Mouse (Mus musculus): ENCODE results near the gene Abhd17b. TPM values are rescaled to one million over a fixed set of nuclear protein-coding genes. Genes with fewer than 3 reads are reported as not detected.

Abhd17b gene
- polyA plus RNA-seq, 1 experiment from 2014 or later = 56.0 TPM

- no peaks in the 10 kb centered on the region for H3K4me1 ChIP-seq (ENCODE audit: control insufficient read depth, insufficient read depth, low read length)
- no peaks in the 10 kb centered on the region for H3K27me3 ChIP-seq (ENCODE audit: control insufficient read depth, insufficient read depth, low read length)
- H3K36me3 ChIP-seq (ENCODE audit: control insufficient read depth, insufficient read depth, low read length) = no peaks in the 10 kb centered on the region
- no peak overlapping the region for H3K27ac ChIP-seq (ENCODE audit: low read depth, low read length)
- no peaks in the 10 kb centered on the region for H3K9me3 ChIP-seq (ENCODE audit: control insufficient read depth, low read length)
- no peak overlapping the region for H3K4me2 ChIP-seq (ENCODE audit: low read depth, low read length)
- H3K4me3 ChIP-seq (ENCODE audit: low read depth, low read length) = no peak overlapping the region
- WGBS = 98% methylated on average over 17 of the region's 17 CpGs
- no peak overlapping the region for H3K9ac ChIP-seq (replicated peaks; ENCODE audit: low read depth, low read length)
- no peak for ATAC-seq (ENCODE audit: low read depth)
These were observed 21.5 kb downstream of the Abhd17b start for GRCm38 (mm10) chr19:21674354-21675096.

- Histone ChIP-seq H3K36me3 (ENCODE audit: control insufficient read depth, insufficient read depth, low read length) (peaks cover 21% of the 10 kb centered on the region), H3K4me2 (ENCODE audit: low read depth, low read length) (no peak overlapping the region), H3K9me3 (ENCODE audit: control insufficient read depth, low read length) (no peaks in the 10 kb centered on the region), H3K4me3 (ENCODE audit: low read depth, low read length) (no peak overlapping the region), H3K27ac (ENCODE audit: low read depth, low read length) (no peak overlapping the region), H3K27me3 (ENCODE audit: control insufficient read depth, insufficient read depth, low read length) (no peaks in the 10 kb centered on the region), H3K9ac (replicated peaks; ENCODE audit: low read depth, low read length) (no peak overlapping the region), H3K4me1 (ENCODE audit: control insufficient read depth, insufficient read depth, low read length) (no peaks in the 10 kb centered on the region)
- WGBS = 97% methylated on average over 3 of the region's 3 CpGs
- no peak for ATAC-seq (ENCODE audit: low read depth)
These were observed 27.1 kb downstream of the Abhd17b start for GRCm38 (mm10) chr19:21680091-21680490.

- H3K27me3 ChIP-seq (ENCODE audit: control insufficient read depth, insufficient read depth, low read length) = no peaks in the 10 kb centered on the region
- H3K4me2 ChIP-seq (ENCODE audit: low read depth, low read length) = no peak overlapping the region
- no peak overlapping the region for H3K4me3 ChIP-seq (ENCODE audit: low read depth, low read length)
- peaks cover 21% of the 10 kb centered on the region for H3K36me3 ChIP-seq (ENCODE audit: control insufficient read depth, insufficient read depth, low read length)
- no peak overlapping the region for H3K27ac ChIP-seq (ENCODE audit: low read depth, low read length)
- no peaks in the 10 kb centered on the region for H3K4me1 ChIP-seq (ENCODE audit: control insufficient read depth, insufficient read depth, low read length)
- no peak overlapping the region for H3K9ac ChIP-seq (replicated peaks; ENCODE audit: low read depth, low read length)
- WGBS = 96% methylated on average over 10 of the region's 10 CpGs
- no peak for ATAC-seq (ENCODE audit: low read depth)
- no peaks in the 10 kb centered on the region for H3K9me3 ChIP-seq (ENCODE audit: control insufficient read depth, low read length)
These were observed 28.0 kb downstream of the Abhd17b start for GRCm38 (mm10) chr19:21680986-21681385.

GRCm38 (mm10) chr19:21713260-21714031 is 60.5 kb downstream of the Abhd17b start:
- H3K4me3 ChIP-seq (ENCODE audit: low read depth, low read length) = no peak overlapping the region
- H3K9me3 ChIP-seq (ENCODE audit: control insufficient read depth, low read length) = no peaks in the 10 kb centered on the region
- no peaks in the 10 kb centered on the region for H3K36me3 ChIP-seq (ENCODE audit: control insufficient read depth, insufficient read depth, low read length)
- ATAC-seq (ENCODE audit: low read depth) = peak; percentile 76
- peaks cover 3% of the 10 kb centered on the region; the same call in 1 of the 2 replicates for H3K4me1 ChIP-seq (ENCODE audit: control insufficient read depth, insufficient read depth, low read length)
- H3K27ac ChIP-seq (ENCODE audit: low read depth, low read length) = no peak overlapping the region
- H3K4me2 ChIP-seq (ENCODE audit: low read depth, low read length) = no peak overlapping the region
- no peak overlapping the region for H3K9ac ChIP-seq (replicated peaks; ENCODE audit: low read depth, low read length)
- no peaks in the 10 kb centered on the region for H3K27me3 ChIP-seq (ENCODE audit: control insufficient read depth, insufficient read depth, low read length)
- WGBS = 72% methylated on average over 3 of the region's 3 CpGs

GRCm38 (mm10) chr19:21714278-21714883 is 61.4 kb downstream of the Abhd17b start:
- 65% methylated on average over 10 of the region's 10 CpGs for WGBS
- ATAC-seq (ENCODE audit: low read depth) = no peak

GRCm38 (mm10) chr19:21715005-21715442 is 62.0 kb downstream of the Abhd17b start:
- no peak overlapping the region for H3K4me3 ChIP-seq (ENCODE audit: low read depth, low read length)
- 0 out of 2 replicates have a peak overlapping the region, but pooled peaks have one; percentile 6 for H3K4me2 ChIP-seq (ENCODE audit: low read depth, low read length)
- 43% methylated on average over 10 of the region's 10 CpGs for WGBS
- H3K27ac ChIP-seq (ENCODE audit: low read depth, low read length) = no peak overlapping the region
- no peak overlapping the region for H3K9ac ChIP-seq (replicated peaks; ENCODE audit: low read depth, low read length)
- no peaks in the 10 kb centered on the region for H3K9me3 ChIP-seq (ENCODE audit: control insufficient read depth, low read length)
- ATAC-seq (ENCODE audit: low read depth) = peak; percentile 74; the same call in 1 of the 2 replicates
- H3K27me3 ChIP-seq (ENCODE audit: control insufficient read depth, insufficient read depth, low read length) = no peaks in the 10 kb centered on the region
- H3K4me1 ChIP-seq (ENCODE audit: control insufficient read depth, insufficient read depth, low read length) = peaks cover 3% of the 10 kb centered on the region; the same call in 1 of the 2 replicates
- no peaks in the 10 kb centered on the region for H3K36me3 ChIP-seq (ENCODE audit: control insufficient read depth, insufficient read depth, low read length)

More at GRCm38 (mm10) chr19:21714278-21714883, 61.4 kb downstream of the Abhd17b start:
- H3K9ac ChIP-seq (replicated peaks; ENCODE audit: low read depth, low read length) = no peak overlapping the region
- H3K27me3 ChIP-seq (ENCODE audit: control insufficient read depth, insufficient read depth, low read length) = no peaks in the 10 kb centered on the region
- peaks cover 3% of the 10 kb centered on the region; the same call in 1 of the 2 replicates for H3K4me1 ChIP-seq (ENCODE audit: control insufficient read depth, insufficient read depth, low read length)
- H3K4me2 ChIP-seq (ENCODE audit: low read depth, low read length) = peak overlapping the region; percentile 20; the same call in 1 of the 2 replicates
- H3K27ac ChIP-seq (ENCODE audit: low read depth, low read length) = no peak overlapping the region
- no peak overlapping the region for H3K4me3 ChIP-seq (ENCODE audit: low read depth, low read length)
- no peaks in the 10 kb centered on the region for H3K36me3 ChIP-seq (ENCODE audit: control insufficient read depth, insufficient read depth, low read length)
- H3K9me3 ChIP-seq (ENCODE audit: control insufficient read depth, low read length) = no peaks in the 10 kb centered on the region

GRCm38 (mm10) chr19:21715515-21715914 is 62.5 kb downstream of the Abhd17b start:
- no peak overlapping the region for H3K27ac ChIP-seq (ENCODE audit: low read depth, low read length)
- 86% methylated on average over 9 of the region's 9 CpGs for WGBS
- H3K27me3 ChIP-seq (ENCODE audit: control insufficient read depth, insufficient read depth, low read length) = no peaks in the 10 kb centered on the region
- no peaks in the 10 kb centered on the region for H3K36me3 ChIP-seq (ENCODE audit: control insufficient read depth, insufficient read depth, low read length)
- no peak for ATAC-seq (ENCODE audit: low read depth)
- no peak overlapping the region for H3K4me2 ChIP-seq (ENCODE audit: low read depth, low read length)
- no peak overlapping the region for H3K9ac ChIP-seq (replicated peaks; ENCODE audit: low read depth, low read length)
- H3K9me3 ChIP-seq (ENCODE audit: control insufficient read depth, low read length) = no peaks in the 10 kb centered on the region
- no peak overlapping the region for H3K4me3 ChIP-seq (ENCODE audit: low read depth, low read length)
- H3K4me1 ChIP-seq (ENCODE audit: control insufficient read depth, insufficient read depth, low read length) = peaks cover 3% of the 10 kb centered on the region; the same call in 1 of the 2 replicates

GRCm38 (mm10) chr19:21716456-21716855 is 63.5 kb downstream of the Abhd17b start:
- WGBS = 90% methylated on average over 3 of the region's 3 CpGs

More at GRCm38 (mm10) chr19:21716456-21716855, 63.5 kb downstream of the Abhd17b start:
- Histone ChIP-seq H3K9me3 (ENCODE audit: control insufficient read depth, low read length) (no peaks in the 10 kb centered on the region), H3K36me3 (ENCODE audit: control insufficient read depth, insufficient read depth, low read length) (no peaks in the 10 kb centered on the region), H3K9ac (replicated peaks; ENCODE audit: low read depth, low read length) (no peak overlapping the region), H3K27ac (ENCODE audit: low read depth, low read length) (no peak overlapping the region), H3K4me2 (ENCODE audit: low read depth, low read length) (no peak overlapping the region), H3K4me1 (ENCODE audit: control insufficient read depth, insufficient read depth, low read length) (peaks cover 3% of the 10 kb centered on the region; the same call in 1 of the 2 replicates), H3K4me3 (ENCODE audit: low read depth, low read length) (no peak overlapping the region), H3K27me3 (ENCODE audit: control insufficient read depth, insufficient read depth, low read length) (no peaks in the 10 kb centered on the region)
- ATAC-seq (ENCODE audit: low read depth) = no peak
